Mouse (Mus musculus) brain, embryonic 14.5 days (tissue): ENCODE measurements around the gene Tenm4. TPM values are rescaled to one million over a fixed set of nuclear protein-coding genes. Genes with fewer than 3 reads are reported as not detected.

Experiments
- DNase-seq: peaks from one replicate; pipeline ENCODE4 v3.0.0-alpha.2; 2011; ENCODE audit warnings: low read depth
- CTCF ChIP-seq: fragments of 200-500 bp; IDR thresholded peaks from 2 replicates; pipeline ENCODE4 v1.5.1; 2012; ENCODE audit warnings: inconsistent platforms, mild to moderate bottlenecking, moderate library complexity, borderline replicate concordance; ENCODE audit not compliant: insufficient read depth, insufficient read length; ENCODE audit errors: extremely low read depth
- POLR2A ChIP-seq: fragments of 200-500 bp; IDR thresholded peaks from 2 replicates; pipeline ENCODE4 v1.6.1; 2012; ENCODE audit warnings: mild to moderate bottlenecking, inconsistent platforms, borderline replicate concordance; ENCODE audit not compliant: poor library complexity, insufficient read depth, insufficient read length, severe bottlenecking; ENCODE audit errors: extremely low read depth
- polyA plus RNA-seq: library from polyadenylated mRNA; depleted of rRNA; stranded (reverse); fragments of >200 nt; gene quantifications from 2 replicates; pipeline ENCODE4 v1.2.3, GENCODE M21; 2012

The Tenm4 gene
- polyA plus RNA-seq, 1 experiment: 31.2 TPM

- DNase-seq: peak; percentile 82
- TF ChIP-seq CTCF (peak; percentile 84), POLR2A (no peak)
Measured at GRCm38 (mm10) chr7:96554277-96554690, 383.2 kb downstream of the Tenm4 start.

GRCm38 (mm10) chr7:96555294-96555693, 384.2 kb downstream of the Tenm4 start:
- DNase-seq: peak; percentile 86
- no peak for TF ChIP-seq POLR2A
- TF ChIP-seq CTCF: peak; percentile 14; the same call in 1 of the 2 replicates

- DNase-seq: no peak
- TF ChIP-seq POLR2A (no peak), CTCF (no peak)
Measured at GRCm38 (mm10) chr7:96556756-96557155, 385.7 kb downstream of the Tenm4 start.

DNA sequence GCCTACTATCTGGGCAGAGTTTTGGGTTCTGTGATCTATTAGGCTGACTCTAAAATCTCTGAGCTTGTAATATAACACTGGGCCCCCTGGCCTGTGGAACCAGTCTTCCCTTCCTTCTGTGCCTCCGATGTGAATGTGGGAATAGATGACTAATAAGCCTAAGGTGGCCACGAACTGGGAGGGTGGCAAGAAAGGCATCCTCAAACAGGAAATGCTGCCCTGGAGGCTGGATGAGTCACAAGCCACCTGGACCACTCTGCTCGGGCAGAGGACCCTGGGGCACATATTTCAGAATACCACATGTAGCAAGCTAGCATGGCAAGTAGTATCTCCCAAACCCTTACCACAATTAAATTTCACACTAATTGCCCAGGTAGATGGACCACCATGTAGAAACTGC, 391.8 kb downstream of the Tenm4 start:
- no peak for TF ChIP-seq POLR2A
- TF ChIP-seq CTCF: no peak
- DNase-seq: no peak

DNA sequence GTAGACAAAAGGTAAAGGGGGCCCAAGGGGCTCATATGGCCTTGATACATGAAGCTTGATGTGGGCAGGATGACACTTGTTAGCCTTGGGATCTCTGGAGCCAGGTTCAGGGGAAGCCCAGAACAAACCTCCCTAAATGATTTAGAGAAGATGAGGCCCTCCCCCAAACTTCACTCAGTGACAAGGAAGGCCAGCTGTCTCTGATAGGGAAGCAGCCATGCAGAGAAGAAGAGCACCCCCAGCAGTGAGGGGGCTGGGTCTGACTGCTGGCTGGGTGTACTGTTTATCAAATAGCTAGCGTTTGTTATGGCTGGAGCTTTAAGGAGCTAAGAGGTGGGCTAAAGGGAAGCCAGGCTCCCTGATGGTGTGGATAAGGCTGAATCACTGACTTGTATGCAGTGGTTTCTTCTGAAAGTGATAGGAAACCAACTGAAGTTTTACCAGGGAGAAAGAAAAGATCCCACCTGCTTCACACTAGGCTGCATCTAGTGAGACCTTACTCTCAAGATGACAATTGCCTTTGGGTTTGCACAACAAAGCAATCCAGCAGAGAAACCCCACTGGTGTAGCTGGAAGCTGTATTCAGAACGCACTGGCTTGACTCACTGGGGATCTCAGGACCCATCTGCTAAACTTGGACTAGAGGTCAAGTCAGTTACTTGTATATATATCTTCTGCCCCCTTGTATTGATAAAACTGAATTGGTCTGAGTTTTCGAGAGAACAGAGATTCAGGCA, 392.5 kb downstream of the Tenm4 start:
- DNase-seq: no peak
- TF ChIP-seq CTCF (no peak), POLR2A (no peak)

- TF ChIP-seq CTCF: no peak
- DNase-seq: peak; percentile 68
Measured at GRCm38 (mm10) chr7:96565806-96566205, 394.8 kb downstream of the Tenm4 start.

DNA sequence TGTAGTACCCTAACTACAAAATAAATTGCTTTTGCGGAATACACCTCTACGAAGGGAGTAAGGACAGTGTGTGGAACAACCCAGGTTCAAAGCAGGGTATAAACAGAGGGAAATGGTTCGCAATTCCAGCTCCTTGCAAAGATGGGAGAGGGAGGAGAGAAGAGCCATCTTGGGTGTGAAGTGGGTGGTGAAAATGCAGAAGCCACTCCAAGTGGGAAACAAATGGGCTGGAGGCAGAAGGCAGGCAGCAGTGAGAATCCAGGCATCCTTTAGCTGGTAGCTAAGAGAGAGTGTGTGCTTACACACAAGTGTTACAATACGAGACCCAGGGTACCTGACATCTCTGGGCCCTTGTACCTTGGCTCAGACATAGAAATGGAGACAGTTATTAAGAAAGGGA, 395.2 kb downstream of the Tenm4 start:
- no peak for TF ChIP-seq CTCF
- TF ChIP-seq POLR2A: no peak
- DNase-seq: peak; percentile 35

DNA sequence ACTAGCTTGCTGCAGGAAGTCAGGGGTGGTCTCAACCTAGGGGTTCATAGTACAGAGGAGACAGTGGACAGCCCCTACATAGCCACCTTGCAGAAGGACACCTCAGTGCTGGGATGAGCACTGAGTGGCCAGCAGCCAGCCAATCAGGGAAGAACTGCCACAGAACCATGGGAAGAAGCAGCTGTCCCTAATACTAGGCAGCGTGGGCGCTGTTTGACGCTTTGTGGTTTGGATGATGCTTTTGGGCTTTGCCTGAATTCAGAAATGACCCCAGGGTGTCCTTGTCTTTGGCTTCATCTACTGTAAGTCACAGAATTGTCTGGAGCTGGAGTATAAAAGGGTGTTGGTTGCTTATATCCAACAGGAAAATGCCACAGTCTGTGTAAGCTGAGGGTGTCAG, 397.0 kb downstream of the Tenm4 start:
- TF ChIP-seq CTCF (no peak), POLR2A (no peak)
- no peak for DNase-seq

- peak; percentile 50 for DNase-seq
Measured at GRCm38 (mm10) chr7:96570965-96571364, 399.9 kb downstream of the Tenm4 start.

DNA sequence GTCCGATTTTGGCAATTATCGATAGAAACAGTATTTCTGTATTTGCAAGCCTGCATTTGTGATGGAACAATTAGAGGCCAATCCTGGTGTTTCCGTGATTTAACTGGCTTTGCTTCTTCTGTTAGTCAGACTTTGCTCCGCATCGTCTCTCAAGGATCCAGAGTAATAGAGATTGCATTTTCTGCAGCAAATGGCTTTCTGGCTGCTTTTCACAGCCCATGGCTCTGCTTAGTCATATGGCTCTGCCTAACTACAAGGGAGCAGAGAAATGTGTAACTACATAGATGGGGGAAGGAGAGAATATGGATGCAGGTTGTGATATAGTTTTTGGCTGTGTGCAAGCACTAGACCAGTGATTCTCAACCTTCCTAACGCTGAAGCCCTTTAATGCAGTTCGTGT, 401.9 kb downstream of the Tenm4 start:
- DNase-seq: peak; percentile 41
- TF ChIP-seq POLR2A: no peak
- no peak for TF ChIP-seq CTCF

More at GRCm38 (mm10) chr7:96570965-96571364, 399.9 kb downstream of the Tenm4 start:
- TF ChIP-seq POLR2A: no peak
- no peak for TF ChIP-seq CTCF

GRCm38 (mm10) chr7:96575202-96575650, 404.2 kb downstream of the Tenm4 start:
- peak; percentile 98 for DNase-seq
- no peak for TF ChIP-seq CTCF
- no peak for TF ChIP-seq POLR2A

- TF ChIP-seq CTCF (no peak), POLR2A (no peak)
- DNase-seq: peak; percentile 62
Measured at GRCm38 (mm10) chr7:96582752-96583151, 411.7 kb downstream of the Tenm4 start.
